ENCODE assay signal across 8 mouse cellular contexts in genomic region chr1:151500531-151501361, GRCm38 (mm10). TPM values are rescaled to one million over a fixed set of nuclear protein-coding genes. Genes with fewer than 3 reads are reported as not detected.
DNase-seq lines count a peak whose midpoint lies in the region; ATAC-seq and TF ChIP-seq lines count a peak whose summit lies in the region.

Rnf2 (minus strand) TSS chr1:151500955.

- under 1% methylated on average over 60 of the region's 90 CpGs for WGBS in forebrain, embryonic 13.5 days
- 2% methylated on average over 89 of the region's 90 CpGs for WGBS in large intestine, adult 2 months
- WGBS in liver, postnatal 0 days (ENCODE audit: insufficient replicate concordance), result under 1% methylated on average over 41 of the region's 90 CpGs
- WGBS in neural tube, embryonic 14.5 days, result 1% methylated on average over 59 of the region's 90 CpGs

- H3K27ac ChIP-seq in forebrain, embryonic 13.5 days, result peak within 1 kb of the TSS; percentile 96
- peak within 1 kb of the TSS; percentile 99 for H3K27ac ChIP-seq in liver, postnatal 0 days (ENCODE audit: low read depth)
- H3K27ac ChIP-seq in neural tube, embryonic 14.5 days (ENCODE audit: low read depth, low read length), result peak within 1 kb of the TSS; percentile 95

- no peaks in the 10 kb centered on the region for H3K36me3 ChIP-seq in E14TG2a.4 (ENCODE audit: insufficient read depth, low read length)
- no peaks in the 10 kb centered on the region for H3K36me3 ChIP-seq in forebrain, embryonic 13.5 days (ENCODE audit: poor library complexity, severe bottlenecking)
- H3K36me3 ChIP-seq in liver, postnatal 0 days (replicated peaks; ENCODE audit: insufficient read depth, low read length), result no peaks in the 10 kb centered on the region
- no peaks in the 10 kb centered on the region for H3K36me3 ChIP-seq in neural tube, embryonic 14.5 days (ENCODE audit: control insufficient read depth, insufficient read depth, low read length)

- no peaks in the 10 kb centered on the region for H3K9me3 ChIP-seq in E14TG2a.4 (ENCODE audit: low read length)
- no peaks in the 10 kb centered on the region for H3K9me3 ChIP-seq in forebrain, embryonic 13.5 days (replicated peaks)
- no peaks in the 10 kb centered on the region for H3K9me3 ChIP-seq in liver, postnatal 0 days (ENCODE audit: low read length)
- no peaks in the 10 kb centered on the region for H3K9me3 ChIP-seq in neural tube, embryonic 14.5 days (ENCODE audit: control insufficient read depth, low read length)

- no peaks in the 10 kb centered on the region; the same call in 1 of the 2 replicates for H3K27me3 ChIP-seq in E14TG2a.4 (ENCODE audit: insufficient read depth, low read length)
- no peaks in the 10 kb centered on the region for H3K27me3 ChIP-seq in forebrain, embryonic 13.5 days
- H3K27me3 ChIP-seq in liver, postnatal 0 days (ENCODE audit: insufficient read depth, low read length), result no peaks in the 10 kb centered on the region
- no peaks in the 10 kb centered on the region for H3K27me3 ChIP-seq in neural tube, embryonic 14.5 days (ENCODE audit: control insufficient read depth, insufficient read depth, low read length)

- intact Hi-C loops in heart, postnatal 10 days (cut with DNase I), result loop anchor here (5.0 kb wide), 1 partner anchor 52 kb away; no protein-coding TSS in a partner anchor

- peaks cover 43% of the 10 kb centered on the region for H3K4me1 ChIP-seq in E14TG2a.4 (replicated peaks; ENCODE audit: low read depth, low read length)
- peaks cover 20% of the 10 kb centered on the region for H3K4me1 ChIP-seq in forebrain, embryonic 13.5 days
- peaks cover 13% of the 10 kb centered on the region for H3K4me1 ChIP-seq in liver, postnatal 0 days (ENCODE audit: insufficient read depth)
- peaks cover 6% of the 10 kb centered on the region for H3K4me1 ChIP-seq in neural tube, embryonic 14.5 days (ENCODE audit: control insufficient read depth, insufficient read depth, low read length)

- peak; percentile 11; the same call in 1 of the 2 replicates for TF ChIP-seq EP300 in liver, postnatal 0 days (IDR thresholded peaks at IDR 0.05; ENCODE audit: low read depth)

- H3K9ac ChIP-seq in forebrain, embryonic 13.5 days, result peak within 1 kb of the TSS; percentile 94
- H3K9ac ChIP-seq in liver, postnatal 0 days (replicated peaks), result peak within 1 kb of the TSS; percentile 97
- H3K9ac ChIP-seq in neural tube, embryonic 14.5 days (replicated peaks; ENCODE audit: low read depth, low read length), result peak within 1 kb of the TSS; percentile 95

- ATAC-seq in forebrain, embryonic 13.5 days, result peak; percentile 97
- peak; percentile 97 for ATAC-seq in liver, postnatal 0 days
- ATAC-seq in neural tube, embryonic 14.5 days (ENCODE audit: low read depth), result peak; percentile 97

- peak within 1 kb of the TSS; percentile 63 for H3K4me2 ChIP-seq in forebrain, embryonic 13.5 days
- H3K4me2 ChIP-seq in liver, postnatal 0 days (ENCODE audit: low read depth, low read length), result peak within 1 kb of the TSS; percentile 94
- peak within 1 kb of the TSS; percentile 64 for H3K4me2 ChIP-seq in neural tube, embryonic 14.5 days (ENCODE audit: low read depth, low read length)

- TF ChIP-seq CTCF in E14TG2a.4 (conservative IDR thresholded peaks at IDR 0.05; ENCODE audit: low read length), result no peak
- no peak for TF ChIP-seq CTCF in liver, postnatal 0 days (IDR thresholded peaks at IDR 0.05; ENCODE audit: low read depth)

- peak; percentile 81 for DNase-seq in c-Kit-positive CD71-positive TER-119-positive erythroid progenitor cells, embryonic 14.5 days (ENCODE audit: low spot score)
- DNase-seq in heart, postnatal 10 days, result peak; percentile 95 to 96
- peak; percentile 65 for DNase-seq in large intestine, adult 2 months (ENCODE audit: low read depth, low spot score)
- peak; percentile 95 for DNase-seq in liver, postnatal 0 days
- peak; percentile 97 for DNase-seq in testis, postnatal 10 days (ENCODE audit: low spot score)

- H3K4me3 ChIP-seq in E14TG2a.4 (replicated peaks; ENCODE audit: low read length), result peak within 1 kb of the TSS; percentile 94
- H3K4me3 ChIP-seq in forebrain, embryonic 13.5 days, result peak within 1 kb of the TSS; percentile 93
- peak within 1 kb of the TSS; percentile 96 for H3K4me3 ChIP-seq in liver, postnatal 0 days (ENCODE audit: low read depth, low read length)
- peak within 1 kb of the TSS; percentile 92 for H3K4me3 ChIP-seq in neural tube, embryonic 14.5 days (ENCODE audit: low read depth, low read length)

RNA-seq across cellular contexts. Expression of gene Rnf2, which starts in this region (rescaled TPM):
- 112 and 125 TPM in 2 replicates for polyA plus RNA-seq in forebrain, embryonic 13.5 days (2015; fragmentation: Nextera tagmentation; extraction: Ambion mirVana)
- 10 to 100 TPM; 25.5 to 27.5 TPM for total RNA-seq in heart, postnatal 10 days (2021)
- polyA plus RNA-seq in large intestine, adult 2 months (2012; rRNA removed), result 10.3 and 12.5 TPM in 2 replicates
- 18.8 and 19.4 TPM in 2 replicates for polyA plus RNA-seq in liver, postnatal 0 days (2015; fragmentation: Nextera tagmentation; extraction: Ambion mirVana)
- polyA plus RNA-seq in neural tube, embryonic 14.5 days (2014; fragmentation: Nextera tagmentation; extraction: Ambion mirVana), result 124 and 130 TPM in 2 replicates

Comparison
In these comparisons a context has a peak if more than half of its experiments do, and no peak if none do; other contexts are left out.
1. Peak in every context shown above with its lines: DNase-seq, ATAC-seq, H3K4me3 ChIP-seq and H3K27ac ChIP-seq.